Mouse (Mus musculus): ENCODE data around the gene Dand5.
"Not testable (repeated sequence)": the region's sequence is repeated elsewhere in the genome, so short reads cannot be mapped to it uniquely, and the experiment has no call there.

Dand5 gene

DNA sequence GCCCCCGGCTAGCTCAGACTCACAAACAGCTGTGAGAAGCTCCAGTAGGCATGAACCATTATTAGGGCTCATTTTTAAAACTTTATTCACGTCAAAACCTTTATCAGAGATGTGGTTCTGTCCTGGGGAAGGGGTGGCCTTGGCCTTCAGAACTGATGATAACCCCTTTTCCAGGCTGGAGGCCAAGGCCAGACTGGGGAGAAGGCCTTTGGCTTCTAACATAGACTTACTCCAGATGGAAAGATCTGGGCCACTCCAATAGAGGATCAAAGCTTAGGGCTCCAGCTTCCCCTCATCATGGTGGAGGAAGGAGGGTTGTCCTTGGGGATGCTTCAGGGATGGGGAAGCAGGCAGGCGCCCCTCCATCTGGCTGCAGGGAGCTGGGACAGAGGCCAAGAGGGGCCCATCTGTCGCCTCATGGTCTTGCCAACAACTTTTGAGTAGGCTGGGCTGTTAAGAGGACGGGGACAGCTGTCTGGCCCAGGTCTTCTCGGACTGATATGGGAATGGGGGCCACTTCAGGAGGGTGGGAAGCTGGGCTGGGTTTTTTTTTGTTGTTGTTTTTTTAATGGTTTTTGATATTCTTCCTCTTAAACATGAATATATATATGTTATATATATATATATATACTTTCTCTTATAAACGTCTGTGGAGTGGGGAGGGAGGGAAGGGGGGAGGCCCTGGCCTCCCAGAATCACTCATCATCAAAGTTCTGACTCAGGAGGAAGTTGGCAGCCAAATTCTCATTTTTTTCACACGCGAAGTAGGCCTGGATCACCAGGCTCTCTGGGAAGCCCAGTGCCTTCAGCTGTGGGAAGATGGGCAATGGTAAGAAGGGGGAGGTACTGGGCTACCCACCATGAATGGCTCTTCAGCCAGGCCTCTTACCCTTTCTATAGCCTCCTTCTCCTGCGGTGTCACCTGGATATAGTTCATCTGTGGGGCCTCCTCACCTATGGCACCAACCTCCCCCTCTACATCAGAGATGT is 12.5 kb upstream of the Dand5 start:
- DNase-seq (ENCODE audit: low spot score): no peak

DNA sequence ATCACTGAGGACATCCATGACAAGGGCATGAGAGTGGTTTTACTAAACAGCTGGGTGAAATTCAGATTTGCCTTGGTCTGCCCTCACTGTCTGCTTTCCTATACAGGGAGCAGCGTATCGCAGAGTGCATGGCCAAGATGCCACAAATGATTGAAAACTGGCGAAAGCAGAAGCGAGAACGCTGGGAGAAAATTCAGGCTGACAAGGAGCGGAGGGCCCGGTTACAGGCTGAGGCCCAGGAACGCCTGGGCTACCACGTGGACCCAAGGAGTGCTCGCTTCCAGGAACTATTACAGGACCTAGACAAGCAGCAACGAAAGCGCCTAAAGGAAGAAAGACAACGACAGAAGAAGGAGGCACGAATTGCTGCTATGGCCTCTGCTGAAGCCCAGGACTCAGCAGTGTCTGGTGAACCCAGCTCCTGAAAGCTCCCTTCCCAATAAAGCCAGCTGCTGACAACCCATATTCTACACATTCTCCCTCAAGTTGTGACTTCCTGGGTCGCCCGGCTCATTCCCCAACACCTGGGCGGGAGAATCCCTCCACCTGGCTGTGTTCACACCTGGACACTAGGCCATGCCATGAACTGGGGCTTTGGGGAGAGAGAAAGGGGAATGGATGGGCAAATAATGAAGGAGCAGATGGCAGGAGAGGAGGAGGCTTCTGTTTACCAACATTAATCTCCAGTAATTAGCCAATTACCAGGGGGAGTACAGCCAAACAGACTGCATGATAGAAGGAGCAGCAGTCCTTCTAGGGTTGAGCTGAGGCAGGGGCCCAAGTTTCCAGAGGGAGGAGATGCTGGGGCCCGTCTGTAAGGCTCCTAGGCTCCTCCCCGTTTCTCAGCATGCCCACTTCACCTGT is 11.6 kb upstream of the Dand5 start:
- DNase-seq (ENCODE audit: low spot score): no peak

DNA sequence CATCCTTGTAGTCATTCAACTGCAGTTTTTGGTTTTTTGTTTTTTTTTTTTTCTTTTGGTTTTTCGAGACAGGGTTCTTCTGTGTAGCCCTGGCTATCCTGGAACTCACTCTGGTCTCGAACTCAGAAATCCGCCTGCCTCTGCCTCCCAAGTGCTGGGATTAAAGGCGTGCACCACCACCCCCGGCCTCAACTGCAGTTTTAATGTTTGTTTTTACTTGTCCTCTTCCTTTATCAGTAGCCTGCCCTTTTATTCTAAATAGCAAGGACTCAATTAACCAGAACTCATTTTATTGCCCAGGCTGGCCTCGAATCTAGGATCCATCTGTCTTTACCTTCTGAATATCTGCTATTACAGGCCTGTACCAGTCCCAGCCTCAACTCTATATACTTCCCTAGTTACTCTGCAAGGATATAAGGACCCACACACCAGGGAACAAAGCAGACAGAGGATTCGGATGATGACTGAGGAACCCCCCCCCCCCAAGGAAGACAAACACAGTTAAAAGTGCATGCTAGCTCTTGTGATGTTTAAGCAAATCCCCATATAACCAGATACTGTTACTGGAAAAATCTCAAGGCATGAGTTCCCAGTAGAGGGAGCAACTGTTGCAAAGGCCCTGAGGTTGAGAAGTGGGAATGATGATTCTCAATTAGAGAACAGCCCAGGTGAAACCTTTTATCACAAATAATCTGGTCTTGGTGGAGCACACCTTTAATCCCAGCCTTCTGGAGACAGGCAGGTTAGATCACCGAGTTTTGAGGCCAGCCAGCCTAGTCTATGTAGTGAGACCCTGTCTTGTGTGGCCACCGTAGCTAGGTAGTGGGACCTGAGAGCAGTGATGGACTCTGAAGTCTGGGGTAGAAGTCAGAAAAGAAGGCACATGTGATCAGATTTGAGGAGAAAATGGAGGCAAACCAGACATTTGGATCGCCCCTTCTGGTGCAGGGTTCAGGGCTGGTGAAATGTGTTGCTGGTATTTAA is 10.4 kb upstream of the Dand5 start:
- DNase-seq (ENCODE audit: low spot score): no peak

DNA sequence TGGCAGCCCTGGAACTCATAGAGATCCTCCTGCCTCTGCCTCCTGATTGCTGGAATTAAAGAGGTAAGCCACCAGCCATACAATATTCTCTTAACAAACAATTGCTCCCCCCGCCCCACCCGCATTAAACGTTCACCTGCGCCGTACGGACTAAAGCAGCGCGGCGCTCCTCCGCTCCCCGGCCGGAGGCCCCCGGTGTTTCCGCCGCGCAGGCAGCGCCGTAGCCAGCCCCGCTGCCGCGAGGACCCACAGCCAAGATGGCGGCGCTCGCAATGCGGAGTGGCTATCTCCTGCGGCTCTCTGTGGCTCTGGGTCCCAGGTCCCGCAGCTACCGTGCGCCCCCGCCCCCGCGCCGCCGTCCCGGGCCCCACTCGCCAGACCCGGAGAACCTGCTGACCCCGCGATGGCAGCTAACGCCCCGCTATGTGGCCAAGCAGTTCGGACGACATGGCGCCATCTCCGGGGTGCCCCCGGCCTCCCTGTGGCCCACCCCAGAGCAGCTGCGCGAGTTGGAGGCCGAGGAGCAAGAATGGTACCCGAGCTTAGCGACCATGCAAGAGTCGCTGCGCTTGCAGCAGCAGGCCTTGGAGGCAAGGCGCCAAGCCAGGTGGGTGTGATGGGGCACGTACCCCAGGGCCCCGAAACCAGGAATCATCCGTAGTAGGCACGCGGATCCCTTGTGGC is 9.6 kb upstream of the Dand5 start:
- DNase-seq (ENCODE audit: low spot score): peak; percentile 82

DNA sequence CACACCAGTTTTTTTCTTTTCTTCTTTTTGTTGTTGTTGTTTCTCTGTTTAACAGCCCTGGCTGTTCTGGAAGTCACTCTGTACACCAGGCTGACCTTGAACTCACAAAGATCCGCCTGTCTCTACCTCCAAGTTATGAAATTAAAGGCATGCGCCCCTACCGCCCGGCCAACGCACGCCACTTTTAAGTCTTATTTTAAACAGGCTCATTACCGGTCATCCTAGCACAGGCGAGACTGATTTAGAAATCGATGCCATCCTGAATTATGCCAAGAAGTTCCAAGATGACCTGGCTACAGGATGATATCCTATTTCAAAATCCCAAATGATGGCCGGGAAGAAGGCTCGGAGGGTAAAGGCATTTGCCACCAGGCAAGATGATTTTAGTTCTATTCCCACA is 8.9 kb upstream of the Dand5 start, which contains the start of gene Gadd45gip1:
Gene Gadd45gip1 (plus strand): TSS at position 33 of the 400 bp plus-strand sequence.
- peak; percentile 75 for DNase-seq (ENCODE audit: low spot score)

DNA sequence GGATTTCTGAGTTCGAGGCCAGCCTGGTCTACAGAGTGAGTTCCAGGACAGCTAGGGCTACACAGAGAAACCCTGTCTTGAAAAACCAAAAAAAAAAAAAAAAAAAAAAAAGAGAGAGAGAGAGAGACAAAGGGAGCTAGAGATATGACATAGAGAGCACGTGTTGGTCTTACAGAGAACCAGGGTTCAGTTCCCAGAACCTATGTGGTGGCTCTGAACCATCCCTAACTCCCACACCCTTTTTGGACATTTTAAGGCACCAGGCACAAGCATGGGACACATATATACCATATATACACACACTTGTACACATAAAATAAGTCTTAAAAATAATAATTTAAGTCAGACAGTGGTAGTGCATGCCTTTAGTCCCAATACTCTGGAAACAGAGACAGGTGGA is 3.9 kb upstream of the Dand5 start:
- not testable (repeated sequence) for DNase-seq (ENCODE audit: low spot score)

DNA sequence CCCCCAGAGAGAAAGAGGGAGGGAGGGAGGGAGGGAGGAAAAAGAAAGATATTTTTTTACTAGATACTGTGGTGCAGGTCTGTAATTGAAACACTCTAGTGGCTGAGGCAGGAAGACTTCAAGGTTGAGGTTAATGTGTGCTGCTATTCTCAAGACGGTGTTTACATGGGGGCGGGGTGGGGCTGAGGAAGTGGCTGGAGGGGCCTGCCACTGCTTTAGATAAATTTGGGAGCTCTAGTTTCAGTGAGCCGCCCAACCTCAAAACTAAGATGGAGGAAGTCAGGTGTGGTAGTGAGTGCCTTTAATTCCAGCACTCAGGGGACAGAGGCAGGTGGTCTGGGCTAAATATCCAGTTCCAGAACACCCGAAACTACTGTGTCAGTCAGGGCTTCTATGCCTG is 3.0 kb upstream of the Dand5 start:
- DNase-seq (ENCODE audit: low spot score): peak; percentile 63

DNA sequence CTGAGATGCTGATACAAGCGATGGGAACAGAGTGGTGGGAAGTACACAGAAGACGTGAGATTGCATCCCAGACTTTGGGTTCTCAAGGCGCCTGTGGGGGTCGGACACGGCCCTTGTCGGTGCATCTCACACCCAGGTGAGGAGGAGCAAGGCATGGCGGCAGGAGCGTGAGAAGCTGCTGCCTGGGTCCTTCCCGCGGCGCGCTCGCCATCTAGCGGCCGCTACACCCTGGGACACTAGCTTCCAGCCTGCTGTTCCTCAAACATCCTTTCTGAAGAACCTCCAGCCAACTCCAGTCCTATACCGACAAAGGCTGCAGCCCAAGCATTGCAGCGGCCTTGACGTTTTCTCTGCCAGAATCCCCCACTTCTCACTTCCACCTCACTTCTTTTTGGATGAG is 1.0 kb upstream of the Dand5 start:
- peak; percentile 69 for DNase-seq (ENCODE audit: low spot score)

DNA sequence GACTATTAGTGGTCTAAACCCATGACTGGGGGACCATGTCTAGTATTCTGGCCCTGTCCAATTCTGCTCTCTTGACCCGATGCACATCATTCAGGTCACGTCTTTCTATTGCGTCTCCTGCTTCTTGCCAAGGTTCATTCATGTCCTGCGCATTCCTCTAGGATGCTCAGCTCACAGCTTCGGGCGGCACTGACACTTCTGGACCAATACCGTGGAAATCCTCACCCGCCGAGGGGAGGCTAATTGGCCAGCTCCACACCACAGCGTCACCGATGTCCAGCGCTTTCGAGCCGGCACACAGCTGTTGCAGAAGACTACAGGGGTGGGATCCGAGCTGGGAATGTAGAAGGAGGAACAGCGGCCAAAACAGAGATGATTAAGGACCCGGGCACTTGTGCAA is 6.5 kb downstream of the Dand5 start:
- no peak for DNase-seq (ENCODE audit: low spot score)

DNA sequence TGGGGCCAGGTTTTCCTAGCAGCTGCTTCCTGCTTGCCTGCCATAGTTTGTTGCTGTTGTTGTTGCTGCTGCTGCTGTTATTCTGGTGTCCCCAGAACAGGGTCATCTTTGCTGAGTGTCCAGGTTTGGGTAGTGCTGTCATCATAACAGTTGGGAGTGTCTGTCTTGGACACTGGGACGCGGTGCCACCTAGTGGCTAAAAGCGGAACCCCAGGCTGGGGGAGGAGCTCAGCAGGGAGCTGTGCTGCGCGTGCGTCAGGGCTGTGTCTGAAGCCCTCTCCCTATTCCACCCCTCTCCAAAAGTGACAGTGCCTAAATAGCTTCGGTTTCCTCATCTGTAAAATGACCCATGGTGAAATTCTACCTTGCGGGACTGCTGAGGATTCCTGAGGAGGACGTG is 7.1 kb downstream of the Dand5 start:
- DNase-seq (ENCODE audit: low spot score): peak; percentile 87

DNA sequence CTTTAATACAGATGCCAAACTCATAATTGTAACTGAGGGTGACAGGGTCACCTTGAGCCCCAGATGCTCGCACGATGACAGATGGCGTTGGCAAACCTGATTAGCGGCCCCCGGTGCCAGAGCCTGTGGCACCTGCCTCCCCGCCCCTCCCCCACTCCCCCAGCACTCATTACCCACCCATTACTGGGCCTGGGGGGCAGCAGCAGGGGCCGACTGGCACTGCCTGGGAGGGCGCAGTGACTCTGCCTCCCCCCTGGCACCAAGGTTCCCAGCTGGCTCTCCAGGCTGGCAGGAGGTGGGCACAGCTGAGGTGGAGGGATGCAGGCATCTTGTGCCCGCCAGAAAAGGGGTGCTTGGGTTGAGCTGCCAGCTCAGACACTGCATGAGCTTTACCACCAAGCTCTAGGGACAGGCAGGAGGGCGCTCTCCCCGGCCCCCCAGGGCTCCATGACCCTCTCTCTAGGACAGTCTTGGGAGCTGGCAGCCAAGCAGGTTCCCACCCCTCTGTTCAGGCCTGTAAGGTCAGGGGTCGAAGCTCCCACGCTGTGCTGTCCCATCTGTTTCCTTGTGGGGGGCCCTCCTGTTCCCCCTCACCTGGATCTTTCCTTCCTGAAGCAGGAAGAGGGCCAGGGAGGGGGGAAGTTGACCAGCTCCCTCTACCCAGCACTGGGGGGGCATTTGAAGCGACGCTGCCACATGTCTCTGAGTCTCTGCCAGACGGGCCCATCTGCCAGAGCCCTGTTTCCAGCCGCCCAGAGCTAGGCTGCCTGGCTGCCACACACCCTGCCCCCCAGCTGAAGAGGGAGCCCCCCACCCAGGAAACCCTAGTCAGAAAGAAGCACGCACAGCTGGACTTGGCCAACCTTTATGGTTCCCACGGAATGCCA is 7.8 kb downstream of the Dand5 start:
- DNase-seq (ENCODE audit: low spot score): no peak

DNA sequence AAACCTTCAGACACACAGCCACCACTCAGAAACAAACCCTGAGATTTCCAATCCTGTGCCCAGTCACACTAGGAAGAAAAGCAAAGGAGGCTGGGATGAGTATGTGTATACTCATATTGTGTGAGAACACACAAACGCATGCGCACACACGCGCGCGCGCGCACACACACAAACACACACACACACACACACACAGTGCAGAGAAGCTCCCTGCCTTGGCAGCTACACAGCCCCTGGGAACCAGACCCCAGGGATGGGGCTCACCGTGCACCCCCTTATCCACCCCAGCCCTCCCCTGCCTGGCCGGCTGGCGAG is 8.4 kb downstream of the Dand5 start:
- DNase-seq (ENCODE audit: low spot score): no peak

DNA sequence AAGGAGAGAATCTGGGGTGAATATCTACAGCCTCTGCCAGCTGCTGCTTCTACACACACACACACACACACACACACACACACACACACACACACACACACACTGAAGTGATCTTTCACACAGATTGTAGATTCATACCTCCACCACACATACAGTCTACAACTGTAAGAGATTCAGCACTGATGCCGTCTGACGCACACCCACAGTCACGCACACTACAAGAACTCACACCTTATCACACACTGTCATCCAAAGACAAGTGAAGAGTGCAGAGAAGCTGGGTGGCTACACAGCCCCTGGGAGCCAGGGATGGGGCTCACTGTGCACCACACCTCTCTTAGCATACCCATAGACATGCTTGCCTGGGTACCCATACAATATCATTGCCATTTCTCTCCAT is 8.8 kb downstream of the Dand5 start:
- no peak for DNase-seq (ENCODE audit: low spot score)

DNA sequence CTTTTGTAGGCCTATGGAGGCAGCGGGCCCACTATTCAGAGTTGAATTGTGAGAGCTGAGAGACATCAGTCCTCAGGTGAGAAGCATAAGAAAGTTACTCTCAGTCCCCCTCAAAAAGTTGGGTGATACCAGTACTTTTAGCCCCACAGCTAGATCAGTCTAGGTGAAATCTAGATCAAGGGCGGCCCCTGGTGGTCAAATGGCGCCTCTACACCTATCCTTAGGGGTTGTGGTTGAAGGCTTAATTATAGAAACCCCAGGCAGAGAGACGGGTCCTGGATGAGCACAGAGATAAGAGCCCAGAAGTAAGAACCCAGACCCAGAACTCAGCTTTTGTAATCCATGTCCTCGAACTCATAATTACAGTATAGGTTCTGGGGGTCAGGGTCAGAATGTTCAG is 9.6 kb downstream of the Dand5 start:
- DNase-seq (ENCODE audit: low spot score): peak; percentile 79

DNA sequence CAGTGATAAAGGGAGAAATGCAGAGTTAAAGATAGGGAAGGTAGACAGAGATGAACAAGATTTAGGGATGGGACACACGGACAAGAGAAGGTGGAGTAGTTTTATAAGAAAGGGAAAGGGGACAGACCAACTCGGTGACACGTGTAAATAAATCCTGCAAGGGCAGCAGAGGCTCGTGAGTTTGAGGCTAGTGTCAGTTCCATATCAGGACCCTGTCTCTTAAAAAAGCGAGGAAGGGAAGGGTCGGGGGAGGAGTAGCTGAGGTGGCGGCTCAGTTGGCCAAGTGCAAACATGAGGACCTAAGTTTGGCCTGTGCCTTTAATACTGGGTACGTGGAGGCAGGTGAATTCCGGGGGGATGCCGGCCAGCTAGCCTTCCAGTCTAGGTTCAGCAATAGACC is 11.3 kb downstream of the Dand5 start:
- no peak for DNase-seq (ENCODE audit: low spot score)

DNA sequence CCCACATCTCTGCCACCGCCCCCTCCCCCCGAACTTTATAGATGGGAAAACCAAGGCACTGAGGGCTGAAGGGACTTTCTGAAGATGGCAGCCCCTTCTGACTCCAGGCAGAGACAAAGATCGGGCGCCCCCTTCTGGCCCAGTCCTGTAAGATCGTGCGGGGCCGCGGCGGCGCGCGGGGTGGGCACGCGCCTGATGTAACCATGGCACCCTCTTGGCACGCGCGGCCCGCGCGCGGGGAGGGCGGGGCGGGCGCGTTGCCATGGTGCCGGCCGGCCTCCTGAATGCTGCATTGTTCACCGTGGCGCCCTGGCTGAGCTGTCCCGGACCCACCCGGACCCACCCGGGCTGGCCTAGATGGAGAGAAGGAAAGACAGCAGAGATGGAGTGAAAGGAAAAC is 11.7 kb downstream of the Dand5 start:
- peak; percentile 82 for DNase-seq (ENCODE audit: low spot score)

DNA sequence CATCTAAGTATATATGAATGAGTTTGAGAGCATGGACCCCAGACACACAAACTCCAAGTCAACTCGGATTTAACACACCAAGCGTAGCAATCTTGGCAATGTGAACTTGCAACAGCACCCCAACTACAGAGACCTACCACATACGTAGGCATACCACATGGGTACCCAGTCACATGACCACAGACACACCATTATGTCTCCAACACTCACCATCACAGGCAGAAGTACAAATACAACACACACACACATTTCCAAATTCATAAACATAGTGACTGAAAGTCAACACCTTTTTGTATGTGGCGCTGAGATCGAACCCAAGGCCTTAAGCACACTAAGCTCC is 12.7 kb downstream of the Dand5 start:
- no peak for DNase-seq (ENCODE audit: low spot score)

DNA sequence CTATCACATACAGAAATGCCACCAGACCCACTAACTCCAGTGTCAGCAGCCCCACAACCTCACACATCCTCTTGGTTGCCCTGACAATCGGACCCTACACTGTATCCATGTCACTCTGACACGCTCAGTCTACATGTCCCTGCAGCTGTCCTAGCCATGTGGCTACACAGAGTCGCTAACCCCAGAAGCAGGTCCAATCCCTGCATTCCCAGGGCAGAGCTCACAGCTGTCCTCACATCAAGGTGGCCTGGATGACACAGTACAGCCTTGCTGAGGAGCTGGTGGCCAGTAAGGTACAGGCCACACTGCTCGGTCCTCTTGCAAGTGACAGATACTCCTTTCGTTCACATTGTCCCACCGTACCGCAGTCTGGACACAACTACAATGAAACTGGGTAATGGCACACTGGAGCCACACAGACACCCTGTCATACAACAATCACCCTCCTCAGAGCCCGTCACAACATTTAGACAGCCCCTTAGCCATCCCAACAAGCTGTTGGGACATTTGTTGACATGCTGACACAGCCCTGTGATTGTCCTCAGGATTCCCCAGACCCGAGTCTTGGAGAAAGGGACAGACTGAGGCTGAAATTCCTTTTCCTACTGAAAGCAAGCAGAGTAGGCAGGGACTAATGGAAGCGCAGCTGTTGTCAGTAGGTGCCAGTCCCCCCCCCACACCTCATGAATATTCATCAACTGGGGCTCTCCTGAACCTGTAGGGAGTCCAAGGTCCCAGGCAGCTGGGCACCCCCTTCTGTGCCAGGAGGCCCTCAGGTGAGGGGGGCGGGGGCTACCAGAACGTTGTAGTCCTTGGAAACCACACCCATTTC is 13.3 kb downstream of the Dand5 start:
- DNase-seq (ENCODE audit: low spot score): no peak

DNA sequence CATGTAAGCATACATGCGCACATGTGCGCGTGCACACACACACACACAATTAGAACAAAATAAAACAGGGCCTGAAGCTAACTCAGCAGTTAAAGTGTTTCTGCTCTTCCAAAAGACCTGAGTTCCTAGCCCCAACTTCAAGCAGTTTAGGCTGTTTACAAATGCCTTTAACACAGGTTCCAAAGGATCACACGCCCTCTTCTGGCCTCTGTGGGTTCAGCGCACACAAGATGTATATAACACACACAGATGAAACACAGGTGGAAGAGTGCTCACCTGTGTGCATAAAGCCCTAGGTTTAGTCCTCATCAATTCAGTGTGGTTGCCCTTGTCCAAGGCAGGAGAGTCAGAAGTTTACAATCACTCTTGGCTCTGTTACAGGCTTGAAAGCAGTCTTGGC is 16.6 kb downstream of the Dand5 start:
- DNase-seq (ENCODE audit: low spot score): no peak

Data from T-cell, adult 2 months (primary cell).